Mouse (Mus musculus): ENCODE data around the gene Mgmt.

DNA sequence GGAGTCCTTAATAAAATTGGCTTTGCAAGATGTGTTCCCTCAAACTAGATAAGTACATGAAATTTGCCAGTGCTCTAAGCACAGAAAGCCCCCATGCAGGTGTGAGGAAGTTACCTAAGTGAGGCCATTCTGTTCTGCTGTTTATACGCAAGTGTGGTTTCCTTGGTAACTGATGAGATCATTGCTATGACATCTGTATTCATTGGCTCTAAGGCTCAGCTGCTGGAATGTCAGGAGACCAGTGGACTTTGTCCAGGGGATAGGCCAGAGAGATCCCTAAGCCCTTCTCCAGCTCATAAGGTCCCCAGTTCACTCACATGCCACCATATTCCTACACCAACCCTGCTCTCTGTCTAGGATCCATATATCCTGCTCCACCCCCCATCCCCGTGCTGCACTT lies 257.4 kb downstream of the Mgmt start:
- TF ChIP-seq POLR2A (IDR thresholded peaks at IDR 0.05; ENCODE audit: low read depth, low read length) (no peak), CTCF (IDR thresholded peaks at IDR 0.05; ENCODE audit: extremely low read depth, insufficient read depth, insufficient read length, insufficient replicate concordance) (no peak)
